Mouse (Mus musculus) kidney, embryonic 14.5 days (tissue): ENCODE measurements around the gene Crisp2. TPM values are rescaled to one million over a fixed set of nuclear protein-coding genes. Genes with fewer than 3 reads are reported as not detected.

Experiments
- ATAC-seq: fragments of 200-750 bp; cut with Nextera tagmentation; 2 replicates; pipeline ENCODE4 v1.8.0; 2017; ENCODE audit warnings: moderate number of reproducible peaks, mild to moderate bottlenecking, moderate TSS enrichment, moderate library complexity; ENCODE audit not compliant: low FRiP score, low TSS enrichment
- H3K27ac ChIP-seq: fragments of 300-500 bp; sonication (generic); 2 replicates; pipeline ENCODE4 v1.5.1; 2014; ENCODE audit warnings: low read depth, mild to moderate bottlenecking, low read length, moderate library complexity, mixed read lengths
- H3K27me3 ChIP-seq: fragments of 300-500 bp; sonication (generic); 2 replicates; pipeline ENCODE4 v1.6.1; 2014; ENCODE audit warnings: mild to moderate bottlenecking, low read length; ENCODE audit not compliant: control insufficient read depth, insufficient read depth
- H3K36me3 ChIP-seq: fragments of 300-500 bp; sonication (generic); 2 replicates; pipeline ENCODE4 v1.6.1; 2014; ENCODE audit warnings: low read length, mixed read lengths; ENCODE audit not compliant: control insufficient read depth, insufficient read depth
- H3K4me1 ChIP-seq: fragments of 300-500 bp; sonication (generic); 2 replicates; pipeline ENCODE4 v1.6.1; 2014; ENCODE audit warnings: low read length, mixed read lengths; ENCODE audit not compliant: control insufficient read depth, insufficient read depth
- H3K4me2 ChIP-seq: fragments of 300-500 bp; sonication (generic); replicated peaks from 2 replicates; pipeline ENCODE4 v1.6.1; 2014; ENCODE audit warnings: low read depth, mild to moderate bottlenecking, low read length
- H3K4me3 ChIP-seq: fragments of 300-500 bp; sonication (generic); 2 replicates; pipeline ENCODE4 v1.5.1; 2014; ENCODE audit warnings: mild to moderate bottlenecking, low read length
- H3K9ac ChIP-seq: fragments of 300-500 bp; sonication (generic); 2 replicates; pipeline ENCODE4 v1.6.1; 2014; ENCODE audit warnings: low read depth, mild to moderate bottlenecking, low read length, moderate library complexity
- H3K9me3 ChIP-seq: fragments of 300-500 bp; sonication (generic); 2 replicates; pipeline ENCODE4 v1.6.1; 2016; ENCODE audit warnings: low read length; ENCODE audit not compliant: control insufficient read depth
- WGBS: fragments of 180-500 bp; shearing (Covaris S2); extraction: QIAGEN DNeasy Blood & Tissue Kit; methylation state at CpG from one replicate; pipeline ENCODE4 v1.1.7; 2014; 5-methylcytosine and 5-hydroxymethylcytosine counted together
- polyA plus RNA-seq: library from polyadenylated mRNA; unstranded; fragments of >200 nt; fragmentation: Nextera tagmentation; extraction: Ambion mirVana; gene quantifications from 2 replicates; pipeline ENCODE4 v1.2.1, GENCODE M21; 2014

Gene Crisp2
- polyA plus RNA-seq, 1 experiment from 2014 or later, result not detected

GRCm38 (mm10) chr17:40811560-40811959, 4.8 kb upstream of the Crisp2 start:
- ATAC-seq, result no peak
- Histone ChIP-seq H3K4me3 (no peak overlapping the region), H3K4me1 (no peaks in the 10 kb centered on the region), H3K4me2 (no peak overlapping the region), H3K27ac (no peak overlapping the region), H3K36me3 (no peaks in the 10 kb centered on the region), H3K9me3 (no peaks in the 10 kb centered on the region), H3K9ac (no peak overlapping the region), H3K27me3 (no peaks in the 10 kb centered on the region)
- 82% methylated on average over 1 of the region's 1 CpGs for WGBS

- WGBS, result 59% methylated on average over 1 of the region's 1 CpGs
- Histone ChIP-seq H3K27me3 (no peaks in the 10 kb centered on the region), H3K4me1 (no peaks in the 10 kb centered on the region), H3K4me2 (no peak within 1 kb of the TSS), H3K36me3 (no peaks in the 10 kb centered on the region), H3K27ac (no peak within 1 kb of the TSS), H3K9me3 (no peaks in the 10 kb centered on the region), H3K4me3 (no peak within 1 kb of the TSS), H3K9ac (no peak within 1 kb of the TSS)
- ATAC-seq, result no peak
Observed at GRCm38 (mm10) chr17:40810934-40811333, 4.1 kb upstream of the Crisp2 start, which contains the start of gene Rhag. Rhag (plus strand) TSS chr17:40811126.

- Histone ChIP-seq H3K9me3 (no peaks in the 10 kb centered on the region), H3K4me1 (no peaks in the 10 kb centered on the region), H3K36me3 (no peaks in the 10 kb centered on the region), H3K9ac (no peak overlapping the region), H3K27me3 (no peaks in the 10 kb centered on the region), H3K27ac (no peak overlapping the region), H3K4me3 (no peak overlapping the region), H3K4me2 (no peak overlapping the region)
- ATAC-seq, result no peak
Observed at GRCm38 (mm10) chr17:40808071-40808470, 1.3 kb upstream of the Crisp2 start.

GRCm38 (mm10) chr17:40806550-40806949, 253 bp downstream of the Crisp2 start:
- Histone ChIP-seq H3K9me3 (no peaks in the 10 kb centered on the region), H3K4me3 (no peak overlapping the region), H3K9ac (no peak overlapping the region), H3K4me2 (no peak overlapping the region), H3K36me3 (no peaks in the 10 kb centered on the region), H3K27me3 (no peaks in the 10 kb centered on the region), H3K4me1 (no peaks in the 10 kb centered on the region), H3K27ac (no peak overlapping the region)
- no peak for ATAC-seq
- 33% methylated on average over 3 of the region's 3 CpGs for WGBS

GRCm38 (mm10) chr17:40802707-40803340, 4.0 kb downstream of the Crisp2 start:
- Histone ChIP-seq H3K4me1 (no peaks in the 10 kb centered on the region), H3K9ac (no peak overlapping the region), H3K4me2 (no peak overlapping the region), H3K27ac (no peak overlapping the region), H3K27me3 (no peaks in the 10 kb centered on the region), H3K4me3 (no peak overlapping the region), H3K36me3 (no peaks in the 10 kb centered on the region), H3K9me3 (no peaks in the 10 kb centered on the region)
- 88% methylated on average over 3 of the region's 3 CpGs for WGBS
- ATAC-seq, result no peak

- Histone ChIP-seq H3K4me2 (no peak overlapping the region), H3K9ac (no peak overlapping the region), H3K4me1 (no peaks in the 10 kb centered on the region), H3K27ac (no peak overlapping the region), H3K4me3 (no peak overlapping the region), H3K27me3 (no peaks in the 10 kb centered on the region), H3K9me3 (no peaks in the 10 kb centered on the region), H3K36me3 (no peaks in the 10 kb centered on the region)
- 56% methylated on average over 20 of the region's 20 CpGs for WGBS
- ATAC-seq, result no peak
Observed at GRCm38 (mm10) chr17:40793921-40794854, 12.6 kb downstream of the Crisp2 start.

GRCm38 (mm10) chr17:40789877-40790276, 16.9 kb downstream of the Crisp2 start:
- Histone ChIP-seq H3K27ac (no peak overlapping the region), H3K9ac (no peak overlapping the region), H3K4me2 (no peak overlapping the region), H3K27me3 (no peaks in the 10 kb centered on the region), H3K4me3 (no peak overlapping the region), H3K36me3 (no peaks in the 10 kb centered on the region), H3K4me1 (no peaks in the 10 kb centered on the region), H3K9me3 (no peaks in the 10 kb centered on the region)
- no peak for ATAC-seq

- Histone ChIP-seq H3K9ac (no peak overlapping the region), H3K9me3 (no peaks in the 10 kb centered on the region), H3K27me3 (no peaks in the 10 kb centered on the region), H3K36me3 (no peaks in the 10 kb centered on the region), H3K4me1 (no peaks in the 10 kb centered on the region), H3K4me3 (no peak overlapping the region), H3K27ac (no peak overlapping the region), H3K4me2 (no peak overlapping the region)
- ATAC-seq, result no peak
- WGBS, result 89% methylated on average over 1 of the region's 1 CpGs
Observed at GRCm38 (mm10) chr17:40767120-40767519, 39.7 kb downstream of the Crisp2 start.

- no peaks in the 10 kb centered on the region for H3K36me3 ChIP-seq
- H3K4me1 ChIP-seq, result no peaks in the 10 kb centered on the region
- H3K27me3 ChIP-seq, result no peaks in the 10 kb centered on the region
- H3K9ac ChIP-seq, result no peak overlapping the region
- H3K27ac ChIP-seq, result no peak overlapping the region
- no peak for ATAC-seq
- no peaks in the 10 kb centered on the region for H3K9me3 ChIP-seq
- H3K4me2 ChIP-seq, result no peak overlapping the region
- H3K4me3 ChIP-seq, result no peak overlapping the region
- WGBS, result 83% methylated on average over 4 of the region's 4 CpGs
Observed at GRCm38 (mm10) chr17:40763662-40764061, 43.1 kb downstream of the Crisp2 start.
